Mouse (Mus musculus) kidney, postnatal 14 days (tissue): ENCODE measurements around the gene Dmap1.
A peak's percentile ranks its signal among the peaks of the same experiment; 100 is the strongest.

Experiments
- DNase-seq: peaks from one replicate; pipeline ENCODE4 v3.0.0; 2022; ENCODE audit warnings: mixed read lengths

Dmap1 gene

DNA sequence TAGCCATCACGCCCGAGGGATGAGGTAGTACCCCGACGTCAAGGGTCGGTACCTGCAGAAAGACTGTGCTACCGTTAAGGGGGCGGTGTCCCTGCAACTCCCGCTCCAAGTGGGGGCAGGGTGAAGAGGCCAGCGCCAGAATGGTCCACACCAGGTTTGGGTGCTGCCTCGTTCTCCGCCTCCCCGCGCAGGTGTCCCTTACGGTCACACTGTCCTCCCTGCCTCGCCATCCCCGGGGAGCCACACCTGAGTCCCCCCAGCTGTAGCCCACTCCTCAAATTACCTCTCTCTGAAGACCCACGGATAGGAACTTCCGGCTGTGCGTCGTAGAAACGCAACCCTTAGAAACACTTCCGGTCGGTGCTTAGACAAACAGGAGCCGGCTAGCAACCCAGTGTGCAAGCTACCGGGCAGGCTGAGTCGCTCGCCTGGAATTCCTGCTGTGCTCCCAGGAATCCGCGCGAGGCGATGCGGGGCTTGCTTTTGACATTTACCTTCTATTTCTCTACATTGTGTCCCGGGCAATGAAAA, at the start of gene Dmap1:
Dmap1 (minus strand) TSS at position 343 of the 531 bp plus-strand sequence.
- DNase-seq, result peak; percentile 88

DNA sequence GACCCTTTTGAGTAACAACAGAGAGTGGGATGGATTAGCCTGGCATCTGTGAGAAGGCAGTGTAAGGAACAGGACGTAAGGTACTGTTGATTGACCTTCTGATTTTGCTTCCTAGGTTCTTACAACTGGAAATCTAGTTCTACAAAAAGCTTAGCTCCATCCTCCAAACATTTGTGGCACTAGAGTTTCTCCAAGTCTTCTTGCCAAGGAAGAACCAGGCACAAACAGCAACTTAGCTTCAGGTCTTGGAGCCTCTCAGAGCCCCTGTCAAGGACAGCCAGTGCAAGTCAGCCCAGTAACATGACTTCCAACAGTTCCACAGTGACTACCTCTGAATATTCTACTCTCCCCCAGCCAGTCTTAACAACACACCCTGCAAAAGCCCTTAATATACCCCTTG, 42.0 kb upstream of the Dmap1 start, which contains the start of gene Gm12845:
Gm12845 (plus strand) TSS at position 301 of the 400 bp plus-strand sequence.
- DNase-seq, result no peak

DNA sequence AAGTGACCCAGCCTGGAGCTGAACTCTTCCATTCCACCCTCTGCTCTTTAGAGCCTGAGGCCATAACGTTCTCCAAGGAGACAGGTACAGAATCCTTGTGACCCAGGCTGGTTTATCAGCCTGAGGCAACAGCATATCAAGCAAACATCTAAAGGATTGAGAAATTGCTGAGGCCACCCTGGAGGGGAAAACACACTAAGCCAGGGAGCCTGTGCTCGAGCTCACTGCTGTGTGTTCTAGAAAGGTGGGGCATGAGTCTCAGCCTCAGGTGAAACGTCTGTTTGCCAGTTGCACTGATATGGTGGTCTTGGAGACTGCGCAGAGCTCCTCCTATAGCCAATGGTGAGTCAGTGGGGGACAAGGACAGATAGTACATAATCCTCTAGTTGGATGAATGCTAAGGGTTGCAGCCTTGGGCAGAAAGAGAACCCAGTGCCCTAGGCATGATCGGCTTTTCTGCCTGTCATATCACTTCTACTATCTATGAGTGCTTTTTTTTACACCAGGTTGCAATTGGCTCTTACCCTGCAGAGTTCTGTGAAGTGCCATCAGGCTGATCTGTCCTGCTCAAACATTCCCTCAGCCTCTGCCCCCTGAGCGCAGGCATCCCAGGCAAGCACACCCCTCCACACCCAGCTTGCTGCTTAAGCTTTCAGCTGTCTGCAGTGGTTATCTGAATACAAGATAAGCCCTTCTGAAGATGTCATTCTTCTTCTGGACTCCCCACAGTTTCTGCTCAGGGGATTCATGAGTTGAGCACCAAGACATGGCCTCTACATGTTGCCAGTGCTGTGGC, 31.4 kb upstream of the Dmap1 start:
- DNase-seq, result no peak

DNA sequence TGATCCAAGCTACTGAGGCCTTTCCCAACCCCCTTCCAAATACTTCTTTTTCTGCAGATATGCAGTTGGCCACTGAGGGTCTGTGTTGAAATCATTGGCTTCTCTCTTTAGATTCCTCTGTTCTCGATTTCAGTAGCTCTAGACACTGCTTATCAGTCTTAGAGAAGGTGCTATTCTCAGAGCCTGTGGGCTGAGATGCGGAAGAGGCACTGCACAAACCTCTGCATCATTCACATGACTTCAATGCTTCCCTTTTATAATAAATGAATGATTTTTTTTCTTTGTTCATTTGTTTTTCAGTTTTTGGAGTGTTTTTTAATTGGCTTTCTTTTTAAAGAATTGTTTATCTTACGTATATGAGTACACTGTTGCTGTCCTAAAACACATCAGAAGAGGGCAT, 30.2 kb upstream of the Dmap1 start:
- no peak for DNase-seq

DNA sequence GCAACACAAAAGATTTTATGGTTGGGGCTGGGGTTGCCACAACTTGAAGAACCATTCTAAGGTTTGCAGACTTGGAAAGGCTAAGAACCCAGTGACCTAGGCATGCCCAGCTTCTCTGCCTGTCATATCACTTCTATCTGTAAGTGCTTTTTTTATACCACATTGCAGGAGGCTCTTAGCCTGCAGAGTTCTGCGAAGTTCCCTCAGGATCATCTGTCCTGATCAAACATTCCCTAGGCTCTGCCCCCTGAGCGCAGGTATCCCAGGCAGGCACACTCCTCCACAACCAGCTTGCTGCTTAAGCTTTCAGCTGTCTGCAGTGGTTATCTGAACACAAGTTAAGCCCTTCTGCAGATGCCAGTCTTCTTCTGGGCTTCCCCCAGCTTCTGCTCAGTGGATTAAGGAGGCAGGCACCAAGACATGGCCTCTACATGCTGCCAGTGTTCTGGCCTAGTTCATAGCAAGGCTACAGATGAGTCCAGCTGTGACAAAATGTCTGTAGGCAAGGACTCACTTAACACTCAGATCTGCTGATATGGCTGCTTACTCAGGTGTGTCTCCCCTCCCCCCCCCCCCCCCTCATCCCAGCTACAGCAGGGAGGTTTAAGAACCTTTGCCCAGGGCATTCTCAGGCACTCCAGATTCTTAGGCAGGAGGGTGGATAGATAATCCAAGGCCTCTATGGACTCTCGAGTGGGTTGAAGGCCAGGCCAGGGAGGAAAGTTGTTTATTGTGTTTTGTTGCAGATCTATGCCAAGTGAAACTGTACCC, 26.9 kb upstream of the Dmap1 start:
- DNase-seq, result peak; percentile 13

DNA sequence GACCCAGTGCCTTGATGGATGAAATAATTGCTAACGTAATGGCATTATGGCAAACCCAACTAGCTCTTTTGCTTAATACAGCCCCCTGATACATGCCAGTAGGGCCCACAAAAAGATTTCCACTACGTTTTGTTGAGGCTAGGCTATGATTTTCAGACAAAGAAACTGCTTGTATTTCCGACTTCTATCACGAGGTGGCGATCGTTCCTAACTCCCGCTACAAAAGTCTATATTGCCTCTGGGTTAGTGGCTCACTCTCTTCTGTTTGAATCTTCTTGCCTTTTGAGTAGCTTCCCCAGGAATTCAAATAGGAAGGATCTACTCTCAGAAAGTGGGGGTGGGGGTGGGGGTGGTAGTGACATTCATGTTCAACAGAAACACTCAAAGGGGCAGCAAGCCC, 23.3 kb upstream of the Dmap1 start:
- peak; percentile 48 for DNase-seq

DNA sequence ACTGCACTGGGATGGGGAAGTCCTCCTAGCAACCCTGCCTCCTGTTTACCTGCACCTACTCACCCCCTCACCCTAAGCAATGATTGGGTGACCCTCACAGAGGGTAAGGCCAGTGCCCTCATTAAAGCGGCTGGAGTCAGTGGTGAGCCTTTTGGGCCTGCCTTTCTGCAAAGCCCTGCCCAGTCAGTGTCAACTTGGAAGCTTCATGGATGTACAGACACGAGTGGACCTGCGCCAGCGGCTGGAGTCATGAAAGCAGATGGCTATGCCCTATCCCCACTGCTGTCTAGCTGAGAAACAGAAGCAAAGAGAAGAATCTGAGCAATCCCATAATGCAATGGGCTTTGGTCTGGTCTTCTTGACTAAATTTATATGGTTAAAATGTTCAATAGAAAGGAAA, 4.3 kb upstream of the Dmap1 start:
- DNase-seq, result no peak

DNA sequence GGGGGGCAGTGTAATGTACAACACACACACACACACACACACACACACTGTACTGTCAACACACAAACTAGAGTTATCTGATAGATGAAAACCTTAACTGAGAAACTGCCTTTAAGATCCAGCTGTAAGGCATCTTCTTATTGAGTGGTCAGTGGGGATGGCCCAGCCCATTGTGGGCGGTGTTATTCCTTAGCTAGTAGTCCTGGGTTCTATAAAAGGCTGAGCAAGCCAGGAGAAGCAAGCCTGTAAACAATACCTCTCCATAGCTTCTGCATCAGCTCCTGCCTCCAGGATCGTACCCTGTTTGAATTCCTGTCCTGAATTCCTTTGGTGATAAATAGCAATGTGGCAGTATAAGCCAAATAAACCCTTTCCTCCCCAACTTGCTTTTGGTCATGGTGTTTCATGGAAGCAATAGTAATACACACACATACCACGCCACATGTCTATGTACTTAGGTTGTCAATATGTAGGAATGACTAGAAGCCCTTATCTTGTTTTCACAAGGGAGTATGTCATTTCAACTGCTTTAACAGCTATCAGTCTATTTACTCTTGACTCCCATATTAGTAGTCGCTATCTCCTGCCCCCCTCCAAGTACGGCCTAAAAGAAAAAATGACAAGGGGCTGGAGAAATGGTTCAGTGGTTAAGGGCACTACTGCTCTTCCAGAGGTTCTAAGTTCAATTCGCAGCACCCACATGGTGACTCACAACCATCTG, 1.1 kb upstream of the Dmap1 start:
- DNase-seq, result no peak

DNA sequence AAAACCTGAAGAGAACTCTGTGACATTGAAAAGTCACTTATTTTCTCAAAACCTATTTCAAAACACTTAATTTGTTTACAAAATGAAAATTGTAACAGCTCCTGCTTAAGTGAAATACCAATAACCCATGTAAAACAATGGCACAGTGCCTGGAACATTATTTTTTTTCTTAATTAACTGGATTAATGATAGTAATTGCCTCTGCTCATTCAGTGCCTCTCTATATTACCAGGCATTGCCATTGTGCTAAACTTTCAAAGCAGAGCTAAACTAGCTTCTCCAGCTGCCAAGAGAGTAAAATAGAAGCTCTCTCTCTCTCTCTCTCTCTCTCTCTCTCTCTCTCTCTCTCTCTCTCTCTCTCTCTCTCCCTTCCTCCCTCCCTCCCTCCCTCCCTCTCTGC, 390 bp upstream of the Dmap1 start:
- DNase-seq, result no peak

DNA sequence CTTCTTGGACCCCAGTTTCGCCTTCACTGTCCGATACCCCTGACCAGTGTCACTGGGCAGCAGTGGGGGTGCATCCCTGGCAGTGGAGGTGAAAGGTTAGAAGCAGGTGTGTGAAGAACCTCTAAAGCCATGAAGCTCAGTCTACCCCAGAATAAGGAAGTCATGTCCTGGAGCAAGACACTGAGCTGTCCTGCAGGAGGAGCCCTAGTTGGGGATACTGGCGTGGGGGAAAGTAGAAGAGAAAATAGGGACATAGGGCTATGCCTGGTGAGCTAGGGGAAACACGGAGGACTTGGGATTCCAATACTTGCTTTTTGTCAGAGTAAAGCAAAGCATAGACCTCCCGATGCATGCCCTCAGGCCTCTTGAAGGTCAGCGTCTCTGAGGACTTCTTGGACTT, 1.1 kb downstream of the Dmap1 start:
- DNase-seq, result no peak

DNA sequence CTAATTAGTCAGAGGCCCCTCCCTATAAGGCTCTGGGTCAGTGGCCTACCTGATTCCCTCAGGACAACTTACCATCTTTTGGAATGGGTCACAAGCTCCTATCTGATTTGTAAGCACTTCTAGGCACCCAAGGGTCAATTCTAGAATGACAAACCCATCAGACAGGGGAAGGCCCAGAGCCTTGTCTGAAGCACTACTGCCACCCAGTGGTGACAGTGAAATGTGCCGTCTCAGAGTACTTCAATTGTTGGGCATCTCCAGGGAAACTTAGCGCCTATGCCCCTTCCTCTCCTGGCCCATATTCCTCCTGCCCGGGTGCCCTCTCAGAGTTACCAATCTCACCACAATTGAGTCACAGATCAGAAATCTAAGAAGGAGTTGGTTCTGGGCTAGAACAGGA, 5.2 kb downstream of the Dmap1 start:
- DNase-seq, result peak; percentile 86

DNA sequence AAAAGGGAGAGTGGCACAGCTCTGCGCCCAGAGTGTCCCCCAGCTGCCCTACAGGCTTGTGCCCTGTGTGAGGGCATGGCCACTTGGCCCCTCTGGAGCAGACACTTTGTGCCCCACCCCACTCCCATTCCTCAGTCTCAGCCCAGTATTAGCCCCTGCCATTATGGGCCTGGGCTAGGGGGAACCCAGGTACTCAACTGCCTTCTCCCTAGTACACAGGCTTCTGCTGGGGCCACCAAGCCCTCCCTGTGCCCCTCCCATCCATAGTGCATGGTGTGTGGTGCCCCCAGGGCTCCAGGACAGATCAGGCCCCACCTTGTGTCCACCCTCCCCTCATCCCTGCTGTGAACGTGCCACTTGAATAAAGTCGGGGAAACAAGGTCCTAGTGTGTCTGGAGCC, 8.2 kb downstream of the Dmap1 start:
- no peak for DNase-seq

DNA sequence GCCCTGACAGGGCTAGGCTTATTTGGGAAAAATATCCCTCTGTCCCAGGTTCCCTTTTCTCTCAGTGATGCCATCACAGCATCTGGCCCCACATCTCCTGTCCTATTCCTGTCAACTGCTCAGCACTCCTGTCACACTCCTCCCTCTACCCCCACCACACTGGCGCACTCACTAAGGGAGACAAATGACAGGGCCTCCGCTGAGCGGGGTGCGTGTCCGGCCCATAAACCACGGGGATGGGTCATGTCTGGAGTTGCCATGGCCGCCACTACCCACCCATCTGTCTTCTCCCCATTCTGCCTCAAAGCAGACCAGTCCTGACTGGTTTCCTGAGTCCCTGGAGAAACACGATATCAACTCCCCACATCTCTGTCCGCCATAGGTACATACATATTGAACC, 10.0 kb downstream of the Dmap1 start:
- DNase-seq, result no peak

DNA sequence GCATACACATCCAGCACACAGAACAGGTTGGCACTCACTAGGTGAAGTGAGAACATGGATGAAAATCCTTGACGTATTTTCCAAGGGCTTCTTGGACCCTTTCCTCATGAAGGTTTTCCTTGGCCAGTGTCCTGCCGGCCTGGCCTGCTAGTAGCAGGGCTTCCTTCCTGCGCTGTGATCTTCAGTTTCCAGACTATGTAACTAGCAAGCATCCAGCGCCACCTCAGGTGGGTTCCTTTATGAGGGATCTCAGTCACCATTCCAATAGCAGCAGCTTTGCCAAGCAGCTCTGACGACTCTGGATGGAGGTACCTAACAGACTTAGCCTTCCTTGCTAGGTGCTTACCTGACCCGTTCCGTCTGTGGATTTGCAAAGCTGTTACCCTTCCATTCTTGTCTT, 12.2 kb downstream of the Dmap1 start:
- DNase-seq, result no peak

DNA sequence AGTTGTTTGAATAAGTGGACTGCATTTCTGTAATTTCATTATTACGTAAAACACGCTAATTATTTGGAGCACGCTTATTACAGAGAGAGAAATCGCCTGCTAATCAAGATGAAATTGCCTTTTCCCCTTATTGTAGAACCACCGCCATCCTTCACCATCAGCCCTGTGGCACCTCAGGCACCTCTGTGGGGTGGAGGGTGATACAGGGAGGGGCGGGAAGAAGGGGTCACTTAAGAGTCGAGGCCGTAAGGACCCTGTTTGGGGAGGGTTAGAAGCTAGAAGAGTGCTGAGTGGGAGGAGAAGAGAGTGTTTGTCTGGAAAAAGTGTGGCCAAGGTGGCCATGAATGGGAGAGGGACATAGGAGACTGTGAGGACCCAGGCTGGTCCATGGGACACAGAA, 16.0 kb downstream of the Dmap1 start:
- no peak for DNase-seq

DNA sequence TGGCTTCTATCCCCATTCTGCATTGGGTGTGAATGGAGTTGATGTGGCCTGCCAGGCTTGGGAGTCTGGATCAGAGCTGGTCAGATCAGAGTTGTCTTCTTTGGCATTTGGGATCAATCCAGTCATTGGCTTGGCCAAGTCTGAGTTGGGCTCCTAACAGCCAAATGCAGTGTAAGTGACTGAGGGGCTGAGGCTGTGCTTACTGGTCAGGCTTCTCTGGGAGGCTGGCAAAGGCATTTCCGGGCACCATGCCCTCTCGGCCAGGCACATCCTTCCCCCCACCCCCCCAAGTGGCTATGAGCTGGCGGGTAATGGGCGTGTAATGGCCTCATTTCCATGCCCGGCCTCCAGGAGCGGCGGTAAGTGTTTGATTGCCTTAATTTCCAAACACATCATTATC, 16.5 kb downstream of the Dmap1 start:
- DNase-seq, result no peak

DNA sequence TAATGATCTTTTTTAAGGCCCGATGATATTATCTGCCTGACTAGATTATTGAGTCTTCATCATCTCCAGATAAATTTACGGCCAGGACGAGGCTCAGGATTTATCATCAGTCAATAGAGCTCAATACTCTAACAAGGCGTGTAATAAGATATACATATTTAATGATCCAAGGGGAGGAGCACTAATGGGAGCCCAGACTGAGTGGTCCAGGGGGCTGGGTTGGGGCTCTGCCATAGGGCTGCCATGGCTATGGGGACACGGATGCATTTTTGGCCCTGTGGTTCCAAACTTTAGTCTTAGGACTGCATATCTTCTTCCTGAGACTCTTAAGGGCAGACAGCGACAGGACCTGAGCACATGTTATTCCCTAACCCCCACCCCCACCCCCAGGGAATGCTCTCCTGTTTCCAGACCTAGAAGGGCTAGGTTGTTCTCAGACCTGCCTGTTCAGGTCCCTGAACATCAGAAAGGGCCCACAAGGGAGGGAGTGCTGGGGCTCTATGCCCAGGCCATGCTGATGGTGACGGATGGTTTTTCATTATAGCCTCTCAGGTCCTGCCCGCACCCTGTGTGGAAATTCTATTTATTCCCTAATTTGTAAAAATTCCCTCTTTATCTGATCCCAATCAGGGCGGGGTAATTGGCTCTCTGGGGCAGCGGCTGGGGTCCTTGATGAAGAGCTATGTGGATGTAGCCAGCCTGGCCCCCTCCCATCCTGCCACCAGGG, 17.5 kb downstream of the Dmap1 start:
- DNase-seq, result no peak

DNA sequence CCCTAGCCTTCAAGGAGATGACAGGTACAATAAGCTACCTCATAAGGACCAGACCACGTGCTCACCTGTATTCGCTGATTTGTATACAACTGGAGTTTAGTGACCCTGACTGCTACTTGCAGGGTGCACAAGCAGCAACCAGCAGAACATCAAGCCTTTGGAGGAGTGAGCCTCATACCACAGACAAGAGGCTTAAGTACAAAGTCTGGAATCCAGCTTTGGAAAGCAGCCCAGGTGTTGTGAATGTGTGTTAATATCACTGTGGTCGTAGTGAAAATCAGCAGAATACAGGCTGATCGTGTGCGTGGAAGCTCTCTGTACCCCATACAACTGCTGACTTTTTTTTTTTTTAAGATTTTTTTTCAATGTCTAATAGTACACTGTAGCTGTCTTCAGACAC, 22.1 kb downstream of the Dmap1 start:
- DNase-seq, result peak; percentile 71

DNA sequence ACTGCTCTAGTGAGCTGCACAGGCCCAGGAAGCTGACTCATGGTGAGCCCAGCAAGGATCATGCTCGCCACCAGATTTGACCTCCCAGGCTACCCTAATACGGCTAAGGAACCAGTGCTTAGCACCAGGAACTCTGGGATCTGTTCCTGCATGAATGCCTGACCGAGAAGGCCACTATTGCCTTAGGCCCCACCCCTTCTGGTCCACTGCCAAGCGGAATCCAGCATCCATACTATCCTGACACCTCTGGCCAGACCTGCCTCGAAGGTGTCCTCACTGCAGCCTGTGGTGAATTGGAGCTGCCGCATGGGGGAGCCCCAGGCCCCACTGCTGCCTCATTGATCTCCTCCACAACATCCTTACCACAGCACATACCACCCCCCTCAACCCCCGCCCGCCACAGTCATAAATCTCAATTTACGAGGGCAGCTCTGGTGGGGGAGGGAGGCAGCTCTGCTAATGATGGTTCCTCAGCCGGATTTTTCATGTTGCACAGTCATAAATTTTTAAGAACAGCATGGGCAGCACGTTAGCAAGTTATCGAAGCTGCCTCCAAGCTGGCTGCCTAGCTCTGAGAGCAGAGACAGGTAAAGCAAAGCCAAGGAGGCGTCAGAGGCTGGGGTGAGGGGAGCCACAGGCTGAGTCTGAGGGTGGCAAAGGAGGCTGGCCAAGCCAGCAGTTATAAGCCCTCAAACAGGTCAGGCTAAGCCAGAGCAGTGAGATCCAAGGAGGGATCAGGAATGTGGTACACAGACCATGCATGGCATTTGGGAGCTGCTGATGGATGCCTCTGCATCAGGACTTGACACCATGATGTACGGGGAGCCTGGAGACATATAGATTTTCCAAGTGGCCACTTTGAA, 23.3 kb downstream of the Dmap1 start:
- DNase-seq, result peak; percentile 73

DNA sequence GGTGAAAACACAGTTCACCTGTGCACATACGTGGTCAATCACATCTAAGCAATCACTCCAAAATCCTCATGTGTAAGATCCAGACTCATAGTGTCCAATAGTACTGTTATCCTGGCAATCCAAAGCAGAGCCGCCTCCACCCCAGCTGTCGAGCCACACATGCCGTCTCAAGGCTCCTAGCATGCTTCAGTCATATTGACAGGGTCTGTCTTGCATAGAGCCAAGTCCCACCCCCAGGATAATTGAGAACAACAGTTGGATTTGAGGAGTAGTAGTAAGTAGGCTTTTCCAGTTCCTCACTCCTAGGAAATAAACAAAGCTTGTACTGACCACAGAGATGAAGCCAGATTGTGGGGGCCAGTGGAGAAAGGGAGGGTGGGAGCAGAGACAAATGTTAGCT, 24.4 kb downstream of the Dmap1 start:
- no peak for DNase-seq

DNA sequence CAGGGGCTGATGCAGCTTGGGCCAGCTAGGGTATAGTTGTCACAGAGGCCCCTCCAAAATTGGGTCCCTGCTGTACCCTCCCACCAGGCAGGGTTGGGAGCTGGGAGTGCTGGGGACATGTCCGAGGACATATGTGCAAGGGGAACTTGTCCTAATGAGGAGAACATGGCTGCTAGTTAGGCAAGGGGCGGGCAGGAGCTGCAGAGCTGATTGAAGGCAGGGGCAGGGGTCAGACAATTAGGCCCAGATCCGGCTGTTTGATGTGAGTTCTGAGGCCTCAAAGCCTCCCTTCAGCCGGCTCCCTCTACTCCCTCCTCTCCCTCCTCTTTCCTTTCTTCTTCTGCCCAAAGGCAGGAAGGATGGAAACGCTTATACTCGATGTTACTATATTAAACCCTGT, 25.1 kb downstream of the Dmap1 start:
- no peak for DNase-seq

DNA sequence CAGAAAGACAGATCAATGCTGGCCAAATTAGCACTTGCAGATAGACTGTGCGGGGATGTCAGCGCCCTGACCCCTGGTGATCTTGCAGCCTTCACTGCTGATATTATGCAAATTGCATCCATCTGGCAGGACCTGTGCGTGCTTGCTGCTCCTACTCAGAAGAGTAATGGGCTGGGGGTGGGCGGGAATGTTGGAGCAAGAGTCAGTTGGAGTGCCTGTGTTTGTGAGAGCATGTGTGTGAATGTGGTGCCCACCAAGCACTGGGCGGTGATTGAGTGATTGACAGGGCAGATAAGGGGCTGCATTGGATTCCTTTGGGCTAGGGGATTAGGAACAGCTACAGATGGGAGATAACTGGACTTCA, 26.6 kb downstream of the Dmap1 start:
- DNase-seq, result no peak
